Mouse (Mus musculus): ENCODE measurements at regions not wholly inside any gene's neighbourhood (a gene's known extent, or its start where the extent isn't known, plus 50 kb on each side); places are given as distances from the start of the nearest gene placed in this dataset.

- no peak for TF ChIP-seq CTCF (conservative IDR thresholded peaks at IDR 0.05; ENCODE audit: insufficient read depth, insufficient read length, low read depth, low read length)
- TF ChIP-seq POLR2A (IDR thresholded peaks at IDR 0.05; ENCODE audit: low read depth, low read length): no peak
These were observed 1122.8 kb upstream of the Slc10a2 start for GRCm38 (mm10) chr8:6227901-6228300.

Data from kidney, adult 2 months (tissue).